Mouse (Mus musculus) embryonic facial prominence, embryonic 14.5 days (tissue): Measurements from ENCODE around the gene St6galnac3. TPM values are rescaled to one million over a fixed set of nuclear protein-coding genes. Genes with fewer than 3 reads are reported as not detected.
A peak's percentile ranks its signal among the peaks of the same experiment; 100 is the strongest.

Source experiments
- ATAC-seq: fragments of 200-750 bp; cut with Nextera tagmentation; 2 replicates; pipeline ENCODE4 v1.8.0; 2017; ENCODE audit warnings: low read depth, moderate number of reproducible peaks, moderate TSS enrichment
- DNase-seq: peaks from one replicate; pipeline ENCODE4 v3.0.0-alpha.2; 2015; ENCODE audit warnings: low spot score
- H3K27ac ChIP-seq: fragments of 300-500 bp; sonication (generic); replicated peaks from 2 replicates; pipeline ENCODE4 v1.5.1; 2014; ENCODE audit warnings: low read depth, mild to moderate bottlenecking, low read length, moderate library complexity
- H3K27me3 ChIP-seq: fragments of 300-500 bp; sonication (generic); replicated peaks from 2 replicates; pipeline ENCODE4 v1.6.1; 2014; ENCODE audit warnings: low read length; ENCODE audit not compliant: control insufficient read depth, insufficient read depth
- H3K36me3 ChIP-seq: fragments of 300-500 bp; sonication (generic); 2 replicates; pipeline ENCODE4 v1.6.1; 2014; ENCODE audit warnings: low read length, mixed read lengths; ENCODE audit not compliant: control insufficient read depth, insufficient read depth
- H3K4me1 ChIP-seq: fragments of 300-500 bp; sonication (generic); 2 replicates; pipeline ENCODE4 v1.6.1; 2014; ENCODE audit warnings: antibody characterized with exemption, low read length; ENCODE audit not compliant: control insufficient read depth, insufficient read depth
- H3K4me2 ChIP-seq: fragments of 300-500 bp; sonication (generic); 2 replicates; pipeline ENCODE4 v1.6.1; 2014; ENCODE audit warnings: low read depth, mild to moderate bottlenecking, low read length, moderate library complexity, mixed read lengths
- H3K4me3 ChIP-seq: fragments of 300-500 bp; sonication (generic); 2 replicates; pipeline ENCODE4 v1.5.1; 2014; ENCODE audit warnings: low read depth, mild to moderate bottlenecking, low read length
- H3K9ac ChIP-seq: fragments of 300-500 bp; sonication (generic); 2 replicates; pipeline ENCODE4 v1.6.1; 2014; ENCODE audit warnings: low read depth, mild to moderate bottlenecking, low read length, moderate library complexity, mixed read lengths
- H3K9me3 ChIP-seq: fragments of 300-500 bp; sonication (generic); 2 replicates; pipeline ENCODE4 v1.6.1; 2016; ENCODE audit warnings: low read length; ENCODE audit not compliant: control insufficient read depth
- WGBS: fragments of 180-500 bp; shearing (Covaris S2); extraction: QIAGEN DNeasy Blood & Tissue Kit; methylation state at CpG from one replicate; pipeline ENCODE4 v1.1.7; 2014; 5-methylcytosine and 5-hydroxymethylcytosine counted together
- polyA plus RNA-seq: library from polyadenylated mRNA; unstranded; fragments of >200 nt; fragmentation: Nextera tagmentation; extraction: Ambion mirVana; gene quantifications from 2 replicates; pipeline ENCODE4 v1.2.1, GENCODE M21; 2014

Gene St6galnac3
- polyA plus RNA-seq, 1 experiment from 2014 or later = 30.6 TPM

GRCm38 (mm10) chr3:153643822-153644519 lies 81.0 kb downstream of the St6galnac3 start:
- no peaks in the 10 kb centered on the region for H3K9me3 ChIP-seq
- no peak overlapping the region for H3K4me3 ChIP-seq
- DNase-seq (no peak), ATAC-seq (no peak)
- H3K4me1 ChIP-seq = no peaks in the 10 kb centered on the region
- H3K27ac ChIP-seq = no peak overlapping the region
- no peaks in the 10 kb centered on the region for H3K36me3 ChIP-seq
- no peak overlapping the region for H3K4me2 ChIP-seq
- WGBS = 78% methylated on average over 20 of the region's 20 CpGs
- no peak overlapping the region for H3K9ac ChIP-seq
- no peaks in the 10 kb centered on the region for H3K27me3 ChIP-seq

GRCm38 (mm10) chr3:153642826-153643225 lies 82.1 kb downstream of the St6galnac3 start:
- H3K9ac ChIP-seq = no peak overlapping the region
- 83% methylated on average over 14 of the region's 14 CpGs for WGBS
- no peaks in the 10 kb centered on the region for H3K36me3 ChIP-seq
- H3K27me3 ChIP-seq = no peaks in the 10 kb centered on the region
- no peak overlapping the region for H3K4me2 ChIP-seq
- H3K9me3 ChIP-seq = no peaks in the 10 kb centered on the region
- H3K27ac ChIP-seq = no peak overlapping the region
- no peak for DNase-seq
- no peak overlapping the region for H3K4me3 ChIP-seq
- H3K4me1 ChIP-seq = no peaks in the 10 kb centered on the region
- ATAC-seq = no peak

DNA sequence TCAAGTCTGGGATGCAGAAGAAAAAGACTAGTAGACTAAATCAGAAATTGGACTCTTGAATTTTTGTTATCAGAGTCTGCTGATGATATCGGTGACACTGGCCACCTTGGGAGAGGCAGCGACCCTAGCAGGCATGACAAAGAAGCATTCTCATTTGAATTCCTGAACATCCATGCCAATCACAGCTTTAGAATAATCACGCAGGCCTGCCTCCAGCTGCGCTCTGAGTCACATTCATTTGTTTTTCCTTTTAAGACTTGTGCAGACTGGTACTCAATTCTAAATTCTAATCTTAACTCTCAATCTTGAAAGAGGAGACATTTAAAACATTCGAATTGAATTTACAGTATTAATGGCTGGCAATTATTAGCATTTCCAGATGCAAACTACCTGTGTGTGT lies 83.2 kb downstream of the St6galnac3 start:
- no peak for DNase-seq
- no peaks in the 10 kb centered on the region for H3K9me3 ChIP-seq
- H3K4me3 ChIP-seq = no peak overlapping the region
- H3K27ac ChIP-seq = no peak overlapping the region
- no peak overlapping the region for H3K4me2 ChIP-seq
- 67% methylated on average over 5 of the region's 5 CpGs for WGBS
- H3K4me1 ChIP-seq = peaks cover 2% of the 10 kb centered on the region; the same call in 1 of the 2 replicates
- no peaks in the 10 kb centered on the region for H3K27me3 ChIP-seq
- H3K36me3 ChIP-seq = no peaks in the 10 kb centered on the region
- ATAC-seq = no peak
- H3K9ac ChIP-seq = no peak overlapping the region

GRCm38 (mm10) chr3:153637336-153637735 lies 87.6 kb downstream of the St6galnac3 start:
- no CpG with 5 or more reads among the region's 1 CpGs for WGBS
- H3K4me2 ChIP-seq = no peak overlapping the region
- H3K4me3 ChIP-seq = no peak overlapping the region
- no peak overlapping the region for H3K9ac ChIP-seq
- no peaks in the 10 kb centered on the region for H3K36me3 ChIP-seq
- H3K9me3 ChIP-seq = no peaks in the 10 kb centered on the region
- no peak for DNase-seq
- no peaks in the 10 kb centered on the region for H3K27me3 ChIP-seq
- H3K27ac ChIP-seq = no peak overlapping the region
- ATAC-seq = no peak
- peaks cover 3% of the 10 kb centered on the region; the same call in 1 of the 2 replicates for H3K4me1 ChIP-seq

DNA sequence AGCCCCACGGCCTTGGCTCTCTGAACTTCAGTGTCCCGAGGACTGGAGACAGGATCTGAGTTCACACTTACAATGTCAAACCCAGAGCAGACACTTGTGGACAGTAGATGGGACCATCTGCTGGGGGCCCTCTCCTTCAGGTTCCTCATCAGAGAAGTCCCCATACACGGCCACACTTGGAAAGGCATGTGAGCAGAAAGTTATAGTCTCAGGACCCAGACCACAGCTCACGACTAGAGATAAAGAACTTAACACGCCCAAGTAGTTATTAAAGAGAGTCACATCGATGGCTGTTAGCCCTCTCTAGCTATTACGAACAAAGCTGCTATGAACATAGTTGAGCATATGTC lies 88.2 kb downstream of the St6galnac3 start:
- H3K27ac ChIP-seq = peak overlapping the region; percentile 44; the same call in 1 of the 2 replicates
- H3K36me3 ChIP-seq = no peaks in the 10 kb centered on the region
- no peak overlapping the region for H3K4me2 ChIP-seq
- H3K9me3 ChIP-seq = no peaks in the 10 kb centered on the region
- 75% methylated on average over 7 of the region's 7 CpGs for WGBS
- H3K27me3 ChIP-seq = no peaks in the 10 kb centered on the region
- no peak overlapping the region for H3K4me3 ChIP-seq
- ATAC-seq (no peak), DNase-seq (no peak)
- H3K4me1 ChIP-seq = peaks cover 3% of the 10 kb centered on the region; the same call in 1 of the 2 replicates
- no peak overlapping the region for H3K9ac ChIP-seq

DNA sequence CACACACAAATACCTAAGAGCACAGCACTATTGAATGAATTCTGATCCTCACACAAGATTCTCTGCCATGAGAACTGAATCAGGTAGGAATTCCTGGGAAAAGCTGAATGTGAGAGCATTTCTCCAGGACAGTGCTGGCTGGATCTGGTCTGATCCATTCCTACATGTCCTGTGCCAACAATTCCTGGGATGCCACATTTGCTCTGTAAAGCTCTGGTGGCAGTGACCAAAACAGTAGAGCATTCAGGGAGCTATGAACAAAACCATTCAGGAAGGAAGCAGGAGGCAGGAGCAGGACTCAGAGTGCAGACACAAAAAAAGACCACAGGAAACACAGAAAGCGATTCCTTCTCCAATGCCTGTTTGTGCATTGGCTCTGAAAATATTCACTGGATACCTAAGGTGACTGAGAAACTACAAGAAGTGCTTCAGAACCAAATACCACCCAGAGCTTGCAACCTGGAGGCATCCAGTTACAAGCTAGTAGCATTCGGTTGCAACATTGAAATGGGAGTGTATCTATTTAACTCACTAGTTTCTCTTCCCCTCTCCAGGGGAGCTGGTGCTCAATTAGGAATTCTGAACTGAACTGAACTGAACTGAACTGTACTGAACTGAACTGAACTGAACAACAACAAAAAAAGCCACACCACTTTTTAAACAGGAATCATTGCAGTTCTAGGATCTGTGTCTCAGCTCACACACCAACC lies 88.7 kb downstream of the St6galnac3 start:
- Histone ChIP-seq H3K27ac (peak overlapping the region; percentile 44), H3K9me3 (no peaks in the 10 kb centered on the region), H3K27me3 (no peaks in the 10 kb centered on the region), H3K4me3 (no peak overlapping the region), H3K4me1 (peaks cover 3% of the 10 kb centered on the region; the same call in 1 of the 2 replicates), H3K36me3 (no peaks in the 10 kb centered on the region), H3K9ac (no peak overlapping the region), H3K4me2 (no peak overlapping the region)
- DNase-seq (no peak), ATAC-seq (no peak)
- 31% methylated on average over 2 of the region's 2 CpGs for WGBS

- no peak overlapping the region for H3K4me3 ChIP-seq
- H3K27ac ChIP-seq = no peak overlapping the region
- 83% methylated on average over 10 of the region's 10 CpGs for WGBS
- ATAC-seq (0 out of 2 replicates have a peak, but pooled peaks have one; percentile 26), DNase-seq (no peak)
- no peak overlapping the region for H3K9ac ChIP-seq
- no peaks in the 10 kb centered on the region for H3K36me3 ChIP-seq
- H3K4me2 ChIP-seq = no peak overlapping the region
- no peaks in the 10 kb centered on the region for H3K27me3 ChIP-seq
- no peaks in the 10 kb centered on the region for H3K9me3 ChIP-seq
- peaks cover 3% of the 10 kb centered on the region; the same call in 1 of the 2 replicates for H3K4me1 ChIP-seq
Observed at GRCm38 (mm10) chr3:153631988-153632672, 92.8 kb downstream of the St6galnac3 start.

- Histone ChIP-seq H3K27ac (no peak overlapping the region), H3K4me2 (no peak overlapping the region)
Observed at GRCm38 (mm10) chr3:153626237-153626636, 98.7 kb downstream of the St6galnac3 start.

More at GRCm38 (mm10) chr3:153626237-153626636, 98.7 kb downstream of the St6galnac3 start:
- WGBS = 68% methylated on average over 5 of the region's 5 CpGs
- Histone ChIP-seq H3K9me3 (no peaks in the 10 kb centered on the region), H3K36me3 (no peaks in the 10 kb centered on the region), H3K9ac (no peak overlapping the region), H3K27me3 (no peaks in the 10 kb centered on the region), H3K4me3 (no peak overlapping the region), H3K4me1 (no peaks in the 10 kb centered on the region)
- DNase-seq (no peak), ATAC-seq (no peak)
